Mouse (Mus musculus) forebrain, embryonic 14.5 days (tissue): ENCODE data around the gene Lrp5. TPM values are rescaled to one million over a fixed set of nuclear protein-coding genes. Genes with fewer than 3 reads are reported as not detected.

Experiments used
- ATAC-seq: fragments of 200-750 bp; cut with Nextera tagmentation; 2 replicates; pipeline ENCODE4 v1.8.0; 2017; ENCODE audit warnings: mild to moderate bottlenecking, moderate library complexity
- DNase-seq: peaks from one replicate; pipeline ENCODE4 v3.0.0-alpha.2; 2015; ENCODE audit warnings: low spot score
- H3K27ac ChIP-seq: fragments of 300-500 bp; sonication (generic); 2 replicates; pipeline ENCODE4 v1.5.1; 2014; ENCODE audit warnings: low read depth, mild to moderate bottlenecking, control low read depth, low read length, moderate library complexity
- H3K27me3 ChIP-seq: fragments of 300-500 bp; sonication (generic); replicated peaks from 2 replicates; pipeline ENCODE4 v1.6.1; 2014; ENCODE audit warnings: low read length, control low read depth, mixed read lengths; ENCODE audit not compliant: control insufficient read depth, insufficient read depth
- H3K36me3 ChIP-seq: fragments of 300-500 bp; sonication (generic); 2 replicates; pipeline ENCODE4 v1.6.1; 2014; ENCODE audit warnings: low read length, control low read depth; ENCODE audit not compliant: control insufficient read depth, insufficient read depth
- H3K4me1 ChIP-seq: fragments of 300-500 bp; sonication (generic); 2 replicates; pipeline ENCODE4 v1.6.1; 2014; ENCODE audit warnings: antibody characterized with exemption, low read length, control low read depth; ENCODE audit not compliant: control insufficient read depth, insufficient read depth
- H3K4me2 ChIP-seq: fragments of 300-500 bp; sonication (generic); 2 replicates; pipeline ENCODE4 v1.6.1; 2014; ENCODE audit warnings: mild to moderate bottlenecking, control low read depth, low read length
- H3K4me3 ChIP-seq: fragments of 300-500 bp; sonication (generic); 2 replicates; pipeline ENCODE4 v1.5.1; 2014; ENCODE audit warnings: low read depth, low read length, control low read depth
- H3K9ac ChIP-seq: fragments of 300-500 bp; sonication (generic); 2 replicates; pipeline ENCODE4 v1.6.1; 2014; ENCODE audit warnings: mild to moderate bottlenecking, low read length, control low read depth, moderate library complexity
- H3K9me3 ChIP-seq: fragments of 300-500 bp; sonication (generic); replicated peaks from 2 replicates; pipeline ENCODE4 v1.6.1; 2016; ENCODE audit warnings: low read length, control low read depth, mixed read lengths; ENCODE audit not compliant: control insufficient read depth
- WGBS: fragments of 180-500 bp; shearing (Covaris S2); extraction: QIAGEN DNeasy Blood & Tissue Kit; methylation state at CpG from one replicate; pipeline ENCODE4 v1.1.7; 2014; 5-methylcytosine and 5-hydroxymethylcytosine counted together
- polyA plus RNA-seq: library from polyadenylated mRNA; unstranded; fragments of >200 nt; fragmentation: Nextera tagmentation; extraction: Ambion mirVana; gene quantifications from 2 replicates; pipeline ENCODE4 v1.2.1, GENCODE M21; 2014

Gene Lrp5
- polyA plus RNA-seq, 1 experiment from 2014 or later: 1.8 TPM

GRCm38 (mm10) chr19:3685611-3686214 lies 651 bp downstream of the Lrp5 start:
- peak overlapping the region; percentile 85 for H3K9ac ChIP-seq
- DNase-seq (peak; percentile 25), ATAC-seq (peak; percentile 27)
- no peaks in the 10 kb centered on the region for H3K9me3 ChIP-seq
- peaks cover 4% of the 10 kb centered on the region; the same call in 1 of the 2 replicates for H3K27me3 ChIP-seq
- no peaks in the 10 kb centered on the region for H3K36me3 ChIP-seq
- peak overlapping the region; percentile 90 for H3K4me3 ChIP-seq
- H3K4me2 ChIP-seq: peak overlapping the region; percentile 96
- under 1% methylated on average over 45 of the region's 45 CpGs for WGBS
- peaks cover 22% of the 10 kb centered on the region for H3K4me1 ChIP-seq
- H3K27ac ChIP-seq: peak overlapping the region; percentile 36; the same call in 1 of the 2 replicates

DNA sequence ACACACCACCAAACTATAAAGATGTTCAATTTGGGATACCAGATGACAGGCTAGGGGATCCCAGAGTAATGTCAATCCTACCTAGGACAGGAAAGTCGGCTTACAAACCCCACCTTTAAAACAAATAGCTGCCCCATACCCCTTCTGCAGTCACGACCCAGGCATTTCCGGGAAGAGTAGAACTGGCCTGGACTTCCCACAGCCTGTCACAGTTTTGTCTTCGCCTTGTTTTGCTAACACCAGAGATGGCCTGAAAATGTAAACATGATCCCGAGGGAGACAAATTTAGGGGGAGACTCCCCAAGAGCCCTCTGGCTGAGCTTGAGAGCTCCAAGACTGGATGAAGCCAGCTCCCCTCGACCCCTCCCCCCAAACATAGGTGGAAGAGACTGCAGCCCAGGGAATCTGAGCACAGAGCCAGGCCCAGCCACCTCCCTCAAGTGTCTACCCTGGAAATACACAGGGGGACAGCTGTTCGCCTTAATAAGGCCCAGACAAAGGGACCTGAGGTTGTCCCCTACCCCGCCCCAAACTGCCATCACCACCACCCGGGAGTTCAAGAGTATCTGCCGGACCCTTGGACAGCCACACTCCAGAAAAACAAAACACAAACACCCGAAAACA lies 1.3 kb downstream of the Lrp5 start:
- peak overlapping the region; percentile 85 for H3K9ac ChIP-seq
- ATAC-seq: no peak
- DNase-seq: no peak
- H3K4me1 ChIP-seq: peaks cover 22% of the 10 kb centered on the region
- H3K4me2 ChIP-seq: peak overlapping the region; percentile 96
- WGBS: 9% methylated on average over 11 of the region's 11 CpGs
- 0 out of 2 replicates have a peak overlapping the region, but pooled peaks have one; percentile 27 for H3K27ac ChIP-seq
- no peaks in the 10 kb centered on the region for H3K9me3 ChIP-seq
- H3K4me3 ChIP-seq: peak overlapping the region; percentile 90
- H3K27me3 ChIP-seq: peaks cover 4% of the 10 kb centered on the region; the same call in 1 of the 2 replicates
- H3K36me3 ChIP-seq: no peaks in the 10 kb centered on the region

GRCm38 (mm10) chr19:3684414-3684813 lies 1.9 kb downstream of the Lrp5 start:
- H3K9me3 ChIP-seq: no peaks in the 10 kb centered on the region
- peaks cover 4% of the 10 kb centered on the region; the same call in 1 of the 2 replicates for H3K27me3 ChIP-seq
- no peak overlapping the region for H3K9ac ChIP-seq
- 11% methylated on average over 1 of the region's 1 CpGs for WGBS
- H3K4me1 ChIP-seq: peaks cover 22% of the 10 kb centered on the region
- H3K36me3 ChIP-seq: no peaks in the 10 kb centered on the region
- ATAC-seq (0 out of 2 replicates have a peak, but pooled peaks have one; percentile 12), DNase-seq (peak; percentile 24)
- H3K4me3 ChIP-seq: no peak overlapping the region; the same call in 1 of the 2 replicates
- H3K4me2 ChIP-seq: peak overlapping the region; percentile 96
- 0 out of 2 replicates have a peak overlapping the region, but pooled peaks have one; percentile 18 for H3K27ac ChIP-seq

DNA sequence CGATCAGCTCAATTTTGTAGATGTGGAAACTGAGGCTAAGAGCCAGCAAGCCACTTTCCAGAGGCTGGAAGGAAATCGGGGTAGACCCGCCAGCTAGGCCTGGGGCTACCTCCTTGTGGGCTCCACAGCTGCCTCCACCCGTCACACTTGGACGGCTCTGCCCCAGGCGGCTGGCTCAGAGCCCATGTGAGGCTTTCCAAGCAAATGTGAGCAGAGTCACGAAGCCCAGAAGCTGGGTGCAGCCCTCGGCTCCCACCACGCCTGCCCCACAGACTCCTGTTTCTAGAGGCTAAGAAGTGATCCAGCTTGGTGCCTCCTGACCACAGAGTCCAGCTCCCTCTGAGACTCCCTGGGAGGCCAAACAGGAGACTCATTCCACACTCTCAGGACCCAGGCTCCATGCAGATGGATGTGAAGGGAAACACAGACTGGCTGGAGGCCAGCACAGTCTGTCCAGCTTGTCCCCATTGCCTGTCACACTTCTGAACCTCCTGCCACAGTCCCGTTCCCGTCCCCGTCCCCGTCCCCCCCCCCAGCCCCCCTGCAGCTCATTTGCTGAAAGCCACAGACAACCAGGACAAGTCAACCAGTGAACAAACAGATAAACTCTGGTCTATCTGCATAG lies 4.9 kb downstream of the Lrp5 start:
- DNase-seq: peak; percentile 76
- H3K9me3 ChIP-seq: no peaks in the 10 kb centered on the region
- H3K36me3 ChIP-seq: no peaks in the 10 kb centered on the region
- no peak overlapping the region for H3K9ac ChIP-seq
- no peak overlapping the region for H3K4me3 ChIP-seq
- ATAC-seq: peak; percentile 73
- H3K4me1 ChIP-seq: peaks cover 22% of the 10 kb centered on the region
- peak overlapping the region; percentile 35 for H3K27ac ChIP-seq
- H3K4me2 ChIP-seq: no peak overlapping the region
- 45% methylated on average over 13 of the region's 13 CpGs for WGBS
- H3K27me3 ChIP-seq: no peaks in the 10 kb centered on the region

- H3K4me3 ChIP-seq: no peak overlapping the region
- peaks cover 22% of the 10 kb centered on the region for H3K4me1 ChIP-seq
- 80% methylated on average over 7 of the region's 7 CpGs for WGBS
- no peak overlapping the region for H3K4me2 ChIP-seq
- H3K9ac ChIP-seq: no peak overlapping the region
- H3K36me3 ChIP-seq: no peaks in the 10 kb centered on the region
- H3K27me3 ChIP-seq: no peaks in the 10 kb centered on the region
- H3K27ac ChIP-seq: peak overlapping the region; percentile 35; the same call in 1 of the 2 replicates
- no peaks in the 10 kb centered on the region for H3K9me3 ChIP-seq
- no peak for DNase-seq
- ATAC-seq: no peak
Measured at GRCm38 (mm10) chr19:3680732-3681131, 5.6 kb downstream of the Lrp5 start.

- Histone ChIP-seq H3K27ac (no peak overlapping the region), H3K27me3 (no peaks in the 10 kb centered on the region), H3K9ac (no peak overlapping the region), H3K36me3 (no peaks in the 10 kb centered on the region), H3K4me2 (no peak overlapping the region), H3K4me3 (no peak overlapping the region), H3K4me1 (peaks cover 3% of the 10 kb centered on the region; the same call in 1 of the 2 replicates), H3K9me3 (no peaks in the 10 kb centered on the region)
- WGBS: 96% methylated on average over 8 of the region's 8 CpGs
- ATAC-seq (no peak), DNase-seq (no peak)
Measured at GRCm38 (mm10) chr19:3674122-3674855, 12.1 kb downstream of the Lrp5 start.

GRCm38 (mm10) chr19:3673149-3673548 lies 13.2 kb downstream of the Lrp5 start:
- Histone ChIP-seq H3K4me1 (peaks cover 3% of the 10 kb centered on the region; the same call in 1 of the 2 replicates), H3K36me3 (no peaks in the 10 kb centered on the region), H3K27me3 (no peaks in the 10 kb centered on the region), H3K9me3 (no peaks in the 10 kb centered on the region), H3K4me2 (no peak overlapping the region), H3K4me3 (no peak overlapping the region), H3K27ac (no peak overlapping the region), H3K9ac (no peak overlapping the region)
- DNase-seq (no peak), ATAC-seq (no peak)
- 100% methylated on average over 2 of the region's 2 CpGs for WGBS

- WGBS: 40% methylated on average over 13 of the region's 13 CpGs
- peak; percentile 22 for DNase-seq
- Histone ChIP-seq H3K36me3 (no peaks in the 10 kb centered on the region), H3K9ac (no peak overlapping the region), H3K4me1 (peaks cover 3% of the 10 kb centered on the region; the same call in 1 of the 2 replicates), H3K4me2 (no peak overlapping the region), H3K4me3 (no peak overlapping the region), H3K9me3 (no peaks in the 10 kb centered on the region), H3K27ac (no peak overlapping the region), H3K27me3 (no peaks in the 10 kb centered on the region)
- ATAC-seq: no peak
Measured at GRCm38 (mm10) chr19:3669100-3669499, 17.3 kb downstream of the Lrp5 start.
